Mouse (Mus musculus) ZHBTc4 (cell line): ENCODE measurements around the gene Usp2.

Source experiments
- DNase-seq: peaks from one replicate; pipeline ENCODE4 v3.0.0-alpha.2; 2011; ENCODE audit warnings: low read depth, low spot score

Gene Usp2

DNA sequence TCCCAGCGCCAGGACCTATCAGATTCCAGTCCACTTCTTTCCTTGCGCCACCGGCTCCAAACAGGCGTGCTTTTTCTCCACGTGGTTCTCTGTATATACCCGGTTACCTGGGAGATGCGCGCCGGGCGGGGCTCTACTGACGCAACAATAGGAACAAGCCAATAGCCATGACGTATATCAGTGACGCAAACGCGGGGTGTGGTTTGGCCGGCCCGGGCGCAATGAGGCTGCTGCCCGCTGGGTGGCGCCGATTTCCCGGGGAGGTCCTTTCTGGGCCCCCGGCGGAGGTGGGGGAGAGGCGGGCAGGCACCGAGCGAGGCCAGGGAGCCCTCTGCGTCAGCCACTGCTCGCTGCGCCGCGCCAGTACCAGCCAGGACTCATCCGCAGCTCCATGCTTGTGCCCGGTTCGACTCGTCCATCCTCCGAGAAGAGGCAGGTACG is at the start of gene Usp2:
Gene Usp2, plus strand, starts transcription at position 237 of the 441 bp plus-strand sequence.
- peak; percentile 99 for DNase-seq

GRCm38 (mm10) chr9:44017846-44018245 is 49.0 kb upstream of the Usp2 start:
- DNase-seq: no peak

- DNase-seq: no peak
Measured at GRCm38 (mm10) chr9:44020001-44020400, 46.8 kb upstream of the Usp2 start.

GRCm38 (mm10) chr9:44022100-44022847 is 44.5 kb upstream of the Usp2 start:
- no peak for DNase-seq

DNA sequence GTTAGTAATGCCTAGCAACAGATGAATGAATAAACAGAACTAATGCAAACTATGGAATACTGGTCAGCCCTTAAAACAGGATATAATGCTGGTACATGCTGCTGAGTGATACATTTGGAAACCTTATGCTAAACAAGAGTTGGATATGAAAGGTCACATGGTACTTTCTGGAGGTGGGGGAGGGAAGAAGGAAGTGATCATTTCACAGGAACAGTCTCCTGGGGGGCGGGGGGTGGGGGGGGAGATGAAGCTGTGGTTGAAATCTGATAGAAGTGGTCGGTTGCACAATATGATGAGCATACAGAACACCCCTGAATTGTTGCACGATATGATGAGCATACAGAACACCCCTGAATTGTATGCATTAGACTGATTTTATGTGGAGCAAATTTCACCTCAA is 42.7 kb upstream of the Usp2 start:
- no peak for DNase-seq

DNA sequence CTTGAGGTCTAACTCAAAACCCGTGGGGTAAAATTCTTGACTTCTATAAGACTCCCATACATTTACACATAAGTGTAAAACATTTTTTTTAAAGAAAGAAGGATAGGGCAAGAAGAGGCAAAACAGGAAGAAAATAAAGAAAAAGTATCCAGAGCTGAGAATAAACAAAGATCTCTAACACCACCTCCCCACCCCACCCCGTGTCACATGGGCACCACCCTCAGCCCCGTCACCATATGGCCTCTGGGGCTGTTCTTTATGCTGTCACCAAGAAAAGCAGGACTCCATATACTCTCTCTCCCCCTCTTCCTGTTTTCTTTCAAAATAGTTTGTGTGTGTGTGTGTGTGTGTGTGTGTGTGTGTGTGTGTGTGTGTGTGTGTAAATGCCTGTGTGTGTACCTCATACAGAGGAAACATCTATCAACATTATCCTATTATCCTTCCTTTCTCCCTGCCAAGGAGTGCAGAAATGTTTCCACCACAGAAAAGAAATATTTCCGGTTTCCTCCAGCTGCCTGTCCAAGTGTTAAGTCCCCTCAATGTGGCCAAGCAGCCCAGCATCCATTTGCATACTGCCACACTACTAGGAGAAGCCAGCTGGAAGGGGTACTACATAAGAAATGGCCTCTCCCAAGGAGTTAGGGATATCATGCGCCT is 37.1 kb upstream of the Usp2 start:
- DNase-seq: no peak

DNA sequence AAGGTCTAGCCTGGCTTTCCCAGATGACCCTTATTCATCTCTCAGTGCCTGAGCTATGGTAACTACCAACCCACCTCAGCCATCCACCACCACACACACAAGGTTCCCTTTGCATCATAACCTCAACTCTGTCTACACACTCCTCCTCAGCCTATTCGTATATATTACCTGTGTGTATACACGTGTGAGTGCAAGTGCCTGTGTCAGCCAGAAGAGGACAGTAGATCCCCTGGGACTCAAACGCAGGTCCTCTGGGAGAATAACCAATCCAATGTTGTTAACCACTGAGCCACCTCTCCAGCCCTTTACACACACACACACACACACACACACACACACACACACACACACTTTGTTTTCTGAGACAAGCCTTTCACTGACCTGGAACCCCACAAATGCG is 36.2 kb upstream of the Usp2 start:
- no peak for DNase-seq

- no peak for DNase-seq
Measured at GRCm38 (mm10) chr9:44031079-44031478, 35.7 kb upstream of the Usp2 start.

DNA sequence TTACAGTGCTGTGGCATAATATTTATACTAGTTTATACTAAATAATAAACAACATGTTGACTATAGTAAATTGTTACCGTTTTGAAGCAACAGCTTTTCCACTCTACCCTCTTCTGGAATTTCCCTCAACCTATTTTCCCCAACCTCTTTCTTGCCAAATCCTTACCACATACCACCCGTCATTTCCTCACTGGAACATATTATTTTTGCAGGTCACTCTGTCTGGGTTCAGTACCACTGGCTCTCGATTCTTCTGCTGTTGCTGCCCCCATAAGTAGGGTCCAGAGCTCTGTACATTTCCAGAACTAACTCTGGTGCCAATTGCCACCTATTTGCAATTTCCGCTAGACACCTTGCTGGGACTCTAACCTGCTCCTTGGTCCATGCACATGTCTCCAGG is 34.9 kb upstream of the Usp2 start:
- DNase-seq: no peak

DNA sequence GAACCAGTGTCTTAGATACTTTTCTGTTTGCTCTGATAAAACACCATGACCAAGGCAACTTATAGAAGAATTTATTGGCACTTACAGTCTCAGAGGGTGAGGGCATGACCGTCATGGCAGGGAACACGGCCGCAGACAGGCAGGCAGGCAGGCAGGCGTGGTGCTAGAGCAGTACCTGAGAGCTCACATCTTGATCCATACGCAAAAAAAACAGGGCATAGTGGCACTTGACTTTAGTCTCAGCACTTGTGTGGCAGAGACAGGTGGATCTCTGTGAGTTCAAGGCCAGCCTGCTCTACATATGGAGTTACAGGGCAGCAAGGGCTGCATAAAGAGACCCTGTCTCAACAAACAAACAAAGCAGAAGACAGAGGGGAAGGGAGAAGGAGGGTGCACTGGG is 33.5 kb upstream of the Usp2 start:
- DNase-seq: no peak

DNA sequence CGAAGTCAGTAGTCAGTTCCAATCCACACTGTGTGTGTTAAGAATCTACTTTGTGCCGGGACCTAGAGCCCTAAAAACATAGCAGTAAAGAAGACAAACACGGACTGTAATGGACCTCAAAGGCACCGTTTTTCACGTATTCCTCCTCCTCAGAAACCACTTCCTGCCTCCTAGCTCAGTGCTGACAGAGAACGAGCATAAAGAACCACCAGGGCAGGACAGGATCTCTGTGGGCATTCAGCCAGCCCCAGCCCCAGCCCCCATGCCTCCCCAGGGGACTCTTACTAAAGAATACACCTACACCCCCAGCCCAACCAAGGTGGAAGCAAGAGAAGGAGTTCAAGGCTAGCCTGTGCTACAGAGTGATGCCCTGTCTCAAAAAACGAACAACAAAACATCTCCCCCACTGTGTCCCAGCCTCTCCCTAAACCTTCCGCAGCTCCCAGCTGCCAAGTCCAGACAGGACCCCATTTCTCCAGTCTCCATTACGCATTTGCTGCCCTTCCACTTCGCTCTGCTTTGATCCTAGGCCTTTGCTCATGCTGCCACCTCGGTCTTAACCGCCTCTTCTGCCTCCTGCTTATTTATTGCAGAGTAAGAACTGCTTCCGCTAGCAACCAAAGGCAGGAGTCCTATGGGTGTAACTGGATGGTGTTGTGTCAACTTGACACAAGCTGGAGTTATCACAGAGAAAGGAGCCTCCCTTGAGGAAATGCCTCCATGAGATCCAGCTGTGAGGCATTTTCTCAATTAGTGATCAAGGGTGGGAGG is 32.7 kb upstream of the Usp2 start:
- DNase-seq: no peak

DNA sequence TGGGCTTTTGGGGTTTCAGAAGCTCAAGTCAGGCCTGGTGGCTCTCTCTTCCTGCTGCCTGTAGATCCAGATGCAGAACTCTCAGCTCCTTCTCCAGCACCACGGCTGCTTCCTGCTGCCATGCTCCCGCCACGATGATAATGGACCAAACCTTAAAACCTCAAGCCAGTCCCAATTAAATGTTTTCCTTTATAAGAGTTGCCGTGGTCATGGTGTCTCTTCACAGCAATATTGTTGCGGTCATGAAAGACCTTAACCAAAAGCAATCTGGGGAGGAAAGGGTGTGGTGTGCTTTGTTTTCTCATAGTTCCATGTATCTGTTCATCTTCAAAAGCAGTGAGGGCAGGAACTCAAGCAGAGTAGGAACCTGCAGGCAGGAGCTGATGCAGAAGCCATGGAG is 29.7 kb upstream of the Usp2 start:
- no peak for DNase-seq

- DNase-seq: no peak
Measured at GRCm38 (mm10) chr9:44041511-44042395, 25.1 kb upstream of the Usp2 start.

GRCm38 (mm10) chr9:44042396-44042680 is 24.5 kb upstream of the Usp2 start:
- DNase-seq: no peak

DNA sequence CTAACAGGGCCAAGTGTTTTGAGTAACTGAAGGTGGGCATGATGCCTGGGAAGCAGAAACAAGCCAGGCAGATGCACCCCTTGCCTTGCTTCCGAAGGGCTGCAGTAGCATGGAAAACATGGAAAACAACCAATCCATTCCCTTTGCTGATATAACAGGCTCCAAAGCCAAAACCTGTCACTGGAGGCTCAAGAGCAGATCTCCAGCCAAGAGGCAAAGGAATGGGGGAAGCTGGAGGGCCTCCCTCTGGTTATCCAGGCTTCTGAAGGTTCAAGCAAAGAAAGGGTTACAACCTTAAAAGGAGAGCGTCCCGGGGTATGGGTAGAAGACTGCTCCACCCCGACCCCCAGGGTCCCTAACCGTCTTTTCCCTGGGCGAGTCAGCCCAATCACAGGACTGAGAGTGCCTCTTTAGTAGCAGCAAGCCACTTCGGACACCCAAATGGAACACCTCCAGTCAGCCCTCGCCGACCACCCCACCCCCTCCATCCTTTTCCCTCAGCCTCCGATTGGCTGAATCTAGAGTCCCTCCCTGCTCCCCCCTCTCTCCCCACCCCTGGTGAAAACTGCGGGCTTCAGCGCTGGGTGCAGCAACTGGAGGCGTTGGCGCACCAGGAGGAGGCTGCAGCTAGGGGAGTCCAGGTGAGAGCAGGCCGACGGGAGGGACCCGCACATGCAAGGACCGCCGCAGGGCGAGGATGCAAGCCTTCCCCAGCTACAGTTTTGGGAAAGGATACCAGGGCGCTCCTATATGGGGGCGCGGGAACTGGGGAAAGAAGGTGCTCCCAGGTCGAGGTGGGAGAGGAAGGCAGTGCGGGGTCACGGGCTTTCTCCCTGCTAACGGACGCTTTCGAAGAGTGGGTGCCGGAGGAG is 23.7 kb upstream of the Usp2 start, which contains the start of gene Thy1:
Gene Thy1, plus strand, starts transcription at position 549 of the 872 bp plus-strand sequence.
- peak; percentile 73 for DNase-seq

GRCm38 (mm10) chr9:44043708-44044425 is 23.0 kb upstream of the Usp2 start:
- no peak for DNase-seq

DNA sequence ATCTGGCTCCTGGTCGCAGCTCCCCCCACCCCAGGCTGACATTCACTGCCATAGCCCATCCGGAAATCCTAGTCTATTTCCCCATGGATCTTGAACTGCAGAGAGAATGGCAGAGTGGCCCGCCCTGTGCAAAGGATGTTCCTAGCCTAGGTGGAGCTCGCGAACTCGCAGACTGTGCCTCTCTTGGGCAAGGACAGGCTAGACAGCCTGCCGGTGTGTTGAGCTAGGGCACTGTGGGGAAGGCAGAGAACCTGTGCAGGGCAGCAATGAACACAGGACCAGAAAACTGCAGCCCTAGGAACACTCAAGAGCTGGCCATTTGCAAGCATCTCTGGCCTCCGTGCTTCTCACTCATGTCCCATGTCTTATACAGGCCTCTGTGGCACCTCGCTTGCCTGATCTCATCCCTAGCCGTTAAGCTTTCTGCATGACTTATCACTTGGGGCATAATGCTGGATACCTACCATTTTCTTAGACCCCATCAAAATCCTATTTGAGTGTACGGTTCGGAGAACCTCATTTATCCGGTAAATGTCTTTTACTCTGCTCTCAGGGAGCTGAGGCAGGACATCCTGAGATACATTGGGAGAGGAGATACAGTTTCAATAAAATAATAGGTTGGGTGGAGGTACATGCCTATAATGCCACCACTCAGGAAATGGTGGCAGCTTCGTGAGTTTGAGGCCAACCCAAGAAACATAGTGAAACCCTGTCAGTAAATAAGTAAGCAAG is 22.2 kb upstream of the Usp2 start:
- DNase-seq: no peak

DNA sequence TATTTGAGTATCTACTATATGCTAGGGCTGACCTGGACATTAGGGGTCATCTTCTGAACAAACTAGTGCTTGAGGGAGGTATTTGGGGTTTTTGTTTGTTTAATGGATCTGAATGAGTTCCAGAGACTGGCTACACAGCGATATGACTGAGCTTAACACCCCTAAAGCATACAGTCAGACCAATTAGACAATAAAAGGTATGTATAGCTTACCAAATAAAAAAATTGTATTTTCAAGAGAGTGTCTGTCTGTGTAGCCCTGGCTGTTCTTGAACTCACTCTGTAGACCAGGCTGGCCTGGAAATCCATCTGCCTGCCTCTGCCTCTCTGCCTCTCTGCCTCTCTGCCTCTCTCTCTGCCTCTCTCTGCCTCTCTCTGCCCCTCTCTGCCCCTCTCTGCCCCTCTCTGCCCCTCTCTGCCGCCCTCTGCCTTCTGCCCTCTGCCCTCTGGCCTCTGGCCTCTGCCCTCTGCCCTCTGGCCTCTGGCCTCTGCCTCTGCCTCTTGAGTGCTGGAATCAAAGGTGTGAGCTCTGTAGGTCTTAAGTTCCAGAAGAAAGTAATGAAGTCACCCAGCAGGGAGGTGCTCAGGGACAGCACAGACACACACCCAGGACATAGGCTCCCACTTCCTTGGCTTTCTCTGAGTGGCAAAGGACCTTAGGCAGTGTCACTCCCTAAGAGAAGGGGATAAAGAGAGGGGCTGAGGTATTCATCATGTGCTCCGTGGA is 21.5 kb upstream of the Usp2 start:
- DNase-seq: no peak

GRCm38 (mm10) chr9:44045884-44046272 is 20.9 kb upstream of the Usp2 start:
- no peak for DNase-seq
